Mouse (Mus musculus): ENCODE results near the gene Fat3.

Fat3 gene

GRCm38 (mm10) chr9:16310855-16311848, 189.9 kb downstream of the Fat3 start:
- in situ Hi-C loops (cut with MboI; ENCODE audit: low sequenced_read_pairs) = no loop called here

- in situ Hi-C loops (cut with MboI; ENCODE audit: low sequenced_read_pairs) = no loop called here
These were observed 190.8 kb downstream of the Fat3 start for GRCm38 (mm10) chr9:16310305-16310704.

GRCm38 (mm10) chr9:16307789-16308188, 193.3 kb downstream of the Fat3 start:
- in situ Hi-C loops (cut with MboI; ENCODE audit: low sequenced_read_pairs) = no loop called here

GRCm38 (mm10) chr9:16306222-16306621, 194.9 kb downstream of the Fat3 start:
- in situ Hi-C loops (cut with MboI; ENCODE audit: low sequenced_read_pairs) = no loop called here

GRCm38 (mm10) chr9:16305396-16306086, 195.5 kb downstream of the Fat3 start:
- in situ Hi-C loops (cut with MboI; ENCODE audit: low sequenced_read_pairs) = no loop called here

GRCm38 (mm10) chr9:16304949-16305348, 196.1 kb downstream of the Fat3 start:
- in situ Hi-C loops (cut with MboI; ENCODE audit: low sequenced_read_pairs) = no loop called here

GRCm38 (mm10) chr9:16302484-16302883, 198.6 kb downstream of the Fat3 start:
- in situ Hi-C loops (cut with MboI; ENCODE audit: low sequenced_read_pairs) = no loop called here

GRCm38 (mm10) chr9:16297935-16298334, 203.2 kb downstream of the Fat3 start:
- in situ Hi-C loops (cut with MboI; ENCODE audit: low sequenced_read_pairs) = no loop called here

GRCm38 (mm10) chr9:16293928-16294806, 206.9 kb downstream of the Fat3 start:
- in situ Hi-C loops (cut with MboI; ENCODE audit: low sequenced_read_pairs) = no loop called here

- in situ Hi-C loops (cut with MboI; ENCODE audit: low sequenced_read_pairs) = no loop called here
These were observed 208.6 kb downstream of the Fat3 start for GRCm38 (mm10) chr9:16292492-16292891.

GRCm38 (mm10) chr9:16290911-16291310, 210.2 kb downstream of the Fat3 start:
- in situ Hi-C loops (cut with MboI; ENCODE audit: low sequenced_read_pairs) = no loop called here

- in situ Hi-C loops (cut with MboI; ENCODE audit: low sequenced_read_pairs) = no loop called here
These were observed 218.1 kb downstream of the Fat3 start for GRCm38 (mm10) chr9:16283033-16283432.

- in situ Hi-C loops (cut with MboI; ENCODE audit: low sequenced_read_pairs) = no loop called here
These were observed 218.7 kb downstream of the Fat3 start for GRCm38 (mm10) chr9:16282291-16282804.

GRCm38 (mm10) chr9:16275589-16275988, 225.5 kb downstream of the Fat3 start:
- in situ Hi-C loops (cut with MboI; ENCODE audit: low sequenced_read_pairs) = no loop called here

GRCm38 (mm10) chr9:16274130-16274529, 227.0 kb downstream of the Fat3 start:
- in situ Hi-C loops (cut with MboI; ENCODE audit: low sequenced_read_pairs) = no loop called here

- in situ Hi-C loops (cut with MboI; ENCODE audit: low sequenced_read_pairs) = no loop called here
These were observed 228.3 kb downstream of the Fat3 start for GRCm38 (mm10) chr9:16272810-16273209.

GRCm38 (mm10) chr9:16270768-16271114, 230.3 kb downstream of the Fat3 start:
- in situ Hi-C loops (cut with MboI; ENCODE audit: low sequenced_read_pairs) = no loop called here

- in situ Hi-C loops (cut with MboI; ENCODE audit: low sequenced_read_pairs) = no loop called here
These were observed 230.9 kb downstream of the Fat3 start for GRCm38 (mm10) chr9:16270056-16270767.

- in situ Hi-C loops (cut with MboI; ENCODE audit: low sequenced_read_pairs) = no loop called here
These were observed 235.6 kb downstream of the Fat3 start for GRCm38 (mm10) chr9:16265519-16265918.

- in situ Hi-C loops (cut with MboI; ENCODE audit: low sequenced_read_pairs) = no loop called here
These were observed 243.7 kb downstream of the Fat3 start for GRCm38 (mm10) chr9:16257241-16257840.
